ENCODE assay signal across 21 mouse cellular contexts in the genomic region with DNA sequence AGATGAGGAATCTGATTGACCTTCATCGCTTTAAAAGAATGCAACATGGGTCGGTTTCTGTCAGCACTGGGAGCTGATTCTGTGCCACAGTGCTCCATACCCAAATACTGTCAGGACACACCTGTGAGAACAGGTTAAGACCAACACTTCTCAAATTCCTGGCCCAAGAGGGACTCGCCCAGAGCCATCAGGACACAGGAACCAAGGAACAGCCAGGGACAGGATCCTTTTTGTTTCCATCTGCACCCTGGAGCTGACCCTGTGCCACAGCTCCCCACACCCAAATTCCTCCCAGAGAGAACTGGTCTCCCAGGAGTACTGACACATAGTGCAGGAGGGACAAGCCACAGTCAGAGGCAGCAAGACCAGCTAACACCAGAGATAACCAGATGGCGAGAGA. TPM values are rescaled to one million over a fixed set of nuclear protein-coding genes. Genes with fewer than 3 reads are reported as not detected.
DNase-seq lines count a peak whose midpoint lies in the region; ATAC-seq and TF ChIP-seq lines count a peak whose summit lies in the region.
"Had no signal": no experiment of that assay in that cellular context is flagged by ENCODE, and none has a peak within 500 bp of the region (broad histone marks: within the 10 kb centered on the region; RNA-seq: fewer than 3 reads in every experiment).

No protein-coding gene starts in this region.

- H3K27ac ChIP-seq in heart, embryonic 11.5 days (ENCODE audit: low read depth, low read length) = no peak overlapping the region
- H3K27ac ChIP-seq in intestine, embryonic 14.5 days (ENCODE audit: low read depth) = no peak overlapping the region
- no peak overlapping the region for H3K27ac ChIP-seq in intestine, postnatal 0 days (ENCODE audit: low read depth, low read length)
- H3K27ac ChIP-seq: embryonic facial prominence, embryonic 10.5 days; embryonic facial prominence, embryonic 12.5 days; forebrain, embryonic 12.5 days had no signal

- DNase-seq in heart, adult 11 months = peak; percentile 40
- peak; percentile 28 for DNase-seq in intestine, embryonic 14.5 days (ENCODE audit: low spot score)
- DNase-seq in ES-CJ7 (ENCODE audit: low read depth, low spot score) (peak; percentile 77), ZHBTc4 (ENCODE audit: low read depth, low spot score) (peak; percentile 90)
- no peak for DNase-seq in right cerebral cortex, adult 2 months (ENCODE audit: low spot score in 2 of 2)
- DNase-seq in thymus, postnatal 10 days (ENCODE audit: low spot score in 2 of 2) = no peak
- DNase-seq: adrenal gland, adult 2 months; adrenal gland, postnatal 10 days; adrenal gland, postnatal 25 days; cerebellum, adult 11 months; cerebellum, adult 2 months; cerebellum, adult 9-10 months; cerebellum, postnatal 10 days; cerebellum, postnatal 25 days; forebrain, postnatal 0 days had no signal

- H3K4me1 ChIP-seq in heart, embryonic 11.5 days (ENCODE audit: control insufficient read depth, insufficient read depth, low read length) = no peaks in the 10 kb centered on the region
- no peaks in the 10 kb centered on the region for H3K4me1 ChIP-seq in intestine, embryonic 14.5 days (replicated peaks; ENCODE audit: control insufficient read depth, insufficient read depth, low read length)
- no peaks in the 10 kb centered on the region for H3K4me1 ChIP-seq in intestine, postnatal 0 days (replicated peaks; ENCODE audit: control insufficient read depth, insufficient read depth, low read length)
- H3K4me1 ChIP-seq: embryonic facial prominence, embryonic 10.5 days; embryonic facial prominence, embryonic 12.5 days; forebrain, embryonic 12.5 days had no signal

- H3K27me3 ChIP-seq in heart, embryonic 11.5 days (ENCODE audit: control insufficient read depth, insufficient read depth, low read length) = no peaks in the 10 kb centered on the region
- H3K27me3 ChIP-seq in intestine, embryonic 14.5 days (replicated peaks; ENCODE audit: control insufficient read depth, insufficient read depth, low read length) = no peaks in the 10 kb centered on the region
- H3K27me3 ChIP-seq in intestine, postnatal 0 days (replicated peaks; ENCODE audit: control insufficient read depth, insufficient read depth, low read length) = no peaks in the 10 kb centered on the region
- H3K27me3 ChIP-seq: embryonic facial prominence, embryonic 12.5 days; forebrain, embryonic 12.5 days had no signal

- no peaks in the 10 kb centered on the region; the same call in 1 of the 2 replicates for H3K36me3 ChIP-seq in heart, embryonic 11.5 days (ENCODE audit: control insufficient read depth, insufficient read depth, low read length)
- no peaks in the 10 kb centered on the region for H3K36me3 ChIP-seq in intestine, embryonic 14.5 days (ENCODE audit: control insufficient read depth, insufficient read depth, low read length)
- no peaks in the 10 kb centered on the region for H3K36me3 ChIP-seq in intestine, postnatal 0 days (ENCODE audit: control insufficient read depth, insufficient read depth)
- H3K36me3 ChIP-seq: embryonic facial prominence, embryonic 12.5 days had no signal

- whole genome bisulfite sequencing in heart, embryonic 11.5 days (ENCODE audit: insufficient replicate concordance) = 78% methylated on average over 4 of the region's 4 CpGs
- WGBS in intestine, embryonic 14.5 days = 88% methylated on average over 4 of the region's 4 CpGs
- WGBS in intestine, postnatal 0 days = 90% methylated on average over 4 of the region's 4 CpGs

- TF ChIP-seq CTCF in intestine, postnatal 0 days (IDR thresholded peaks at IDR 0.05; ENCODE audit: low read depth) = no peak

- ATAC-seq in heart, embryonic 11.5 days (replicated peaks; ENCODE audit: insufficient number of reproducible peaks, low FRiP score, low TSS enrichment) = no peak
- ATAC-seq in intestine, embryonic 14.5 days (replicated peaks; ENCODE audit: low FRiP score, low TSS enrichment, low read depth) = no peak
- ATAC-seq in intestine, postnatal 0 days = no peak
- ATAC-seq: forebrain, embryonic 14.5 days; forebrain, postnatal 0 days had no signal

- H3K4me3 ChIP-seq in heart, embryonic 11.5 days (ENCODE audit: low read depth, low read length) = no peak overlapping the region
- H3K4me3 ChIP-seq in intestine, embryonic 14.5 days (ENCODE audit: low read depth, low read length) = no peak overlapping the region
- no peak overlapping the region for H3K4me3 ChIP-seq in intestine, postnatal 0 days (ENCODE audit: low read depth, low read length)
- H3K4me3 ChIP-seq: embryonic facial prominence, embryonic 10.5 days; embryonic facial prominence, embryonic 12.5 days; forebrain, embryonic 12.5 days had no signal

- no peak overlapping the region for H3K9ac ChIP-seq in heart, embryonic 11.5 days (ENCODE audit: low read depth, low read length)
- no peak overlapping the region for H3K9ac ChIP-seq in intestine, embryonic 14.5 days (ENCODE audit: low read length)
- H3K9ac ChIP-seq in intestine, postnatal 0 days (ENCODE audit: low read depth, low read length) = no peak overlapping the region
- H3K9ac ChIP-seq: embryonic facial prominence, embryonic 12.5 days; forebrain, embryonic 12.5 days; forebrain, postnatal 0 days had no signal

- H3K9me3 ChIP-seq in heart, embryonic 11.5 days (replicated peaks; ENCODE audit: control insufficient read depth, low read length) = no peaks in the 10 kb centered on the region
- H3K9me3 ChIP-seq in intestine, embryonic 14.5 days (ENCODE audit: control insufficient read depth, low read length) = no peaks in the 10 kb centered on the region
- H3K9me3 ChIP-seq in intestine, postnatal 0 days (ENCODE audit: control insufficient read depth) = no peaks in the 10 kb centered on the region
- H3K9me3 ChIP-seq: embryonic facial prominence, embryonic 12.5 days had no signal

- H3K4me2 ChIP-seq in heart, embryonic 11.5 days = no peak overlapping the region
- no peak overlapping the region for H3K4me2 ChIP-seq in intestine, embryonic 14.5 days (ENCODE audit: low read length)
- no peak overlapping the region for H3K4me2 ChIP-seq in intestine, postnatal 0 days (replicated peaks; ENCODE audit: low read depth)
- H3K4me2 ChIP-seq: embryonic facial prominence, embryonic 12.5 days; forebrain, embryonic 12.5 days had no signal

RNA-seq across cellular contexts. Expression of gene Ice1, which starts 11.0 kb away (rescaled TPM):
- polyA plus RNA-seq in heart, embryonic 11.5 days (2014; fragmentation: Nextera tagmentation; extraction: Ambion mirVana) = 19.4 and 22.3 TPM in 2 replicates
- polyA plus RNA-seq in intestine, embryonic 14.5 days (2014; fragmentation: Nextera tagmentation; extraction: Ambion mirVana) = 27.0 and 30.7 TPM in 2 replicates
- polyA plus RNA-seq in intestine, postnatal 0 days (2015; fragmentation: Nextera tagmentation; extraction: Ambion mirVana) = 5.8 and 7.0 TPM in 2 replicates

Comparison
In these comparisons a context has a peak if more than half of its experiments do, and no peak if none do; other contexts are left out.
1. DNase-seq: peak in heart, adult 11 months (single experiment), intestine, embryonic 14.5 days (single experiment), ES-CJ7 (single experiment) and ZHBTc4 (single experiment); none in right cerebral cortex, adult 2 months (0 of 2) and thymus, postnatal 10 days (0 of 2).